Mouse (Mus musculus): ENCODE measurements around the gene Ccdc6.
"Not testable (repeated sequence)": the region's sequence is repeated elsewhere in the genome, so short reads cannot be mapped to it uniquely, and the experiment has no call there.

The Ccdc6 gene

DNA sequence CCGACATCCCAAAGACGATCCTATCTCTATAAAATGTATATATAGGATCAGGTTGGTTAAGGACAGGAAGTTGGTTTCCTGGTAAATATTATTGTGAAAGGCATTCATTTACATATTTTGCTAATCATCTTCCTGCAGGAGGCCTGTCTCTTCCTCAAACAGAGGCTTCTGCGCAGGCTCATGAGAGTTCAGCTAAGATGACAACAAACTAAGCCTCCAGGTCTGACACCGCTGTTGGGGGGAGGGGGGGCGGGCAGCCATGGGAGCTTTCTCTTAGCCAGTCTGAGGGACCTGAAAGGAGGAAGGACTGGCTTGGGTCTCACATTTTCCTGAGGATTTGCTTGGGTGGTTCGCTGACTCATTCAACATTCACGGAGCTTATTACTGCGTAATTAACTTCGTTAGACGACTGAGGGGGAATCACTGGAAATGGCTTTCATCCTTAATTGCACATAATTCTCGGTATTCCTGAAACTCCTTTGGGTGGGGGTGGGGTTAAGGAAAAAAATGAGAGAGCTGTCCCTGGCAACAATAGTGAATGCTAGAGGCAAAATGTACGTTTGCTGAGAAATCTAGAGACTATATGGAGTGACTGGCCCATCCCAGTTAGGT, 104.1 kb downstream of the Ccdc6 start:
- in situ Hi-C loops (cut with MboI, MseI): no loop called here

- in situ Hi-C loops (cut with MboI, MseI): no loop called here
These were observed 107.8 kb downstream of the Ccdc6 start, which contains the start of gene Mrln for GRCm38 (mm10) chr10:70204505-70205399. Gene Mrln, plus strand, starts transcription at chr10:70204664.

- in situ Hi-C loops (cut with MboI, MseI): no loop called here
These were observed 114.4 kb downstream of the Ccdc6 start for GRCm38 (mm10) chr10:70211281-70211680.

GRCm38 (mm10) chr10:70220971-70221370, 124.0 kb downstream of the Ccdc6 start:
- in situ Hi-C loops (cut with MboI, MseI): no loop called here

DNA sequence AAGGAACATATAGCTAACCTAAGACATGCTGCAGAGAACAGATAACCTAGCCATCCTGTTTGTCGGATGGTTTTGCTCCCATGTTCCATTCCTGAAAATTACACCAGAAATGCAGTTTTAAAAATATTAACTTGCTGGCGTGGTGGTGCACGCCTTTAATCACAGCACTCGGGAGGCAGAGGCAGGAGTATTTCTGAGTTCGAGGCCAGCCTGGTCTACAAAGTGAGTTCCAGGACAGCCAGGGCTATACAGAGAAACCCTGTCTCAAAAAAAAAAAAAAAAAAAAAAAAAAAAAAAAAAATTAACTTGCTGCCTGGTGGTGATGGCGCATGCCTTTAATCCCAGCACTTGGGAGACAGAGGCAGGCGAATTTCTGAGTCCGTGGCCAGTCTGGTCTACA, 125.3 kb downstream of the Ccdc6 start:
- in situ Hi-C loops (cut with MboI, MseI): not testable (repeated sequence)

GRCm38 (mm10) chr10:70224571-70224970, 127.7 kb downstream of the Ccdc6 start:
- in situ Hi-C loops (cut with MboI, MseI): no loop called here

DNA sequence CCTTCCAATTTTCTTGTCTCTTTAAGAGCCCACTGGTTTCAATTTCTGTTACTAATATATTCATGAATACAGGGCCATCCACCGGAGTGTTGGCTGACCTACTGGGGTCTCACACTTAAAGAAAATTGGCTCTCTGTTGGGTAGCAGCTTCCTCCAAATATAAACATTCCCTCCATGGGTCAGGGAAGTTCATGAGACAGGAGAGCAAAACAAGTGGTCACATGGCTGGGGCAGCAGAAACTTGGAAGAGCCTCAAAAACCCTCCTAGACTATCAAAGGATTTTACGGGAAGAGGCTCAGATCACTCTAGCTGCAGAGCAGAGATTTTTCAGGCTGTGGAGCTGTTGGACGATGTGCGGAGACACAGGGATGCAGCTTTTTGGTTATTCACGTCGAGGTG, 128.8 kb downstream of the Ccdc6 start:
- in situ Hi-C loops (cut with MboI, MseI): no loop called here

DNA sequence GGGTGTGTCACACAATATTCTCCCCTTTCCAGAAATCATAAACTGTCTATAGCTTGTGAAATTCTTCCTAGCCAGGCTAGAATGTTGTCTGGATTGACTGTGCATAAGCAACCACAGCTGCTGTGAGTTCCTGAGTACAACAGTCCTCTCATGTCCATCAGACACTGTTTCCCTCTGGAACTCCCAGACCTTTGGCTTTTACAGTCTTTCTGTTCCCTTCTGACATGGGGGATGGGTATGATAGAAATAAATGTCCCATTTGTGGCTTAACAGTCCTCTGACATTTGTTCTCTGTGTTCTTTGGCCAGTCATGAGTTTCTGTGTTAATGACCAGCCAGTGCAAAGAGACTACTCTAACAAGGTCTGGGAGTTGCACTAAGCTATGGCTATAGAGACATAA, 129.7 kb downstream of the Ccdc6 start:
- in situ Hi-C loops (cut with MboI, MseI): no loop called here

- in situ Hi-C loops (cut with MboI, MseI): no loop called here
These were observed 133.4 kb downstream of the Ccdc6 start for GRCm38 (mm10) chr10:70230352-70230751.

GRCm38 (mm10) chr10:70237936-70238335, 141.0 kb downstream of the Ccdc6 start:
- in situ Hi-C loops (cut with MboI, MseI): no loop called here

Data from T-helper 1 cell (primary cell).